Mouse (Mus musculus): ENCODE measurements at regions not wholly inside any gene's neighbourhood (a gene's known extent, or its start where the extent isn't known, plus 50 kb on each side); places are given as distances from the start of the nearest gene placed in this dataset.

DNA sequence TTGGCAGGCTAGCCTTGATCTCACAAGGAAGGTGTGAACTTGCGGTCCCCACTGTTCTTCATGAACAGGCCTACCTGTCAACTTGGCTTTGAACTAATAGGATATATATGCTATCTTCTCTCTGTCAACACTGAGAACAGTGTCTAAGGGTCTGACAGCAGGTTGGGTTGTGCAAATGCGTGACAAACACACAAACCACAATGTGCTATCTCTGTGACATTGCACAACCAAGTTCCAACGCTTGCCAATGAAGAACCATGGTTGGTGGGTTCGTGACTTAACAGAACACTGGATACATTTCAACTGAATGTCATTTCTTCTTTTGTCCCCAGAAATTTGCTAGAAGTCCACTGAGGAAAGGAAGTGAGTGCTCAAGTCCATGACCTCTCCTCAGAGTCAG is 696.8 kb upstream of the 4930412O13Rik start:
- no peak for DNase-seq (ENCODE audit: low read depth, low spot score)

DNA sequence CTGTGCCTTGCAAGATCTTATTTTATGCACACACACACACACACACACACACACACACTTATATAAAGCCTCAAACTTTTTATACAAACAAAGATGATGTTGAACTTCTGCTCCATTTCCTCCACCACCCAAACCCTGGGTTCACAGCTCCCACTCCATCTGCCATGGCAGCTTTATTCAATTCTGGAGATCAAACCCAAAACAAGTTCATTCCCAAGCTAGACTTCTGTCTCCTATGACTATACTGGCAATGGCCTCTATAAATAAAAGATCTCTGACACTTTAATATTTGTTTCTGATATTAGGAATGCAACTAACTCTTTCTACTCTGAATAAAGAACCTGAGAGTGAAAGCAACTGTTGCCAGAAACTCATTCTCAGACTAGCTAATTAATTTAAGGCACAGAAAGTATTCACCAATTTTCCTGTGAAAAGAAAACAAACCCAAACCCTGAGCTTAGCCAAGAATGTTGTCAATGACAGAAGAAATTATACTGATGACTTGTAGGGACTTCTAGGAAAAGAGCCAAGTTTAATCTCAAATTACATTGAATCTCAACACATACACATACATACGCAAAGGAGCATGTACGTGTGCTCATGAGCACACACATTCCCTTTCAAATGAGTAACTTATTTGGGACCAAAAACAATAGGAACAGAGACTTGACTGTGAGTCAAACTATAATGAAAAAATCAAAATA is 695.1 kb upstream of the 4930412O13Rik start:
- DNase-seq (ENCODE audit: low read depth, low spot score): no peak

DNA sequence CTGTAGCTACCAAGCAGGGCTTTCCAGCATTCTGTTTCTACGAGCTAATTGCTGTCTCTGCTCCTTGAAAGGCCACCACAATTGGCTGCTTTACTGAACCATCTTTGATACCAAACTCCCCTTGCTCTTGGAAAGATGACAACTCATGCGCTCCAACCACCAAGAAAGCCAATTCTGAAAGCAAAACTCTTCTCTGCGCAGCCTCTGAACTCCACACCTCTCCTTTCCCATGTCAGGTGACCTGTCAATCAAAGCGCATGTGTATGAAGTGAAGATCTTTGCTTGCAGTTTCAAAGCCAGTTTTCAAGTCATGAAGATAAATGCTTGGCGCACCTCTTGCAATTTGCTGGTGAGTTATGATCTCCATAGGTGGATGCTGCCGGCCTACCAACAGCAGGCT is 687.9 kb upstream of the 4930412O13Rik start:
- peak; percentile 58 for DNase-seq (ENCODE audit: low read depth, low spot score)

DNA sequence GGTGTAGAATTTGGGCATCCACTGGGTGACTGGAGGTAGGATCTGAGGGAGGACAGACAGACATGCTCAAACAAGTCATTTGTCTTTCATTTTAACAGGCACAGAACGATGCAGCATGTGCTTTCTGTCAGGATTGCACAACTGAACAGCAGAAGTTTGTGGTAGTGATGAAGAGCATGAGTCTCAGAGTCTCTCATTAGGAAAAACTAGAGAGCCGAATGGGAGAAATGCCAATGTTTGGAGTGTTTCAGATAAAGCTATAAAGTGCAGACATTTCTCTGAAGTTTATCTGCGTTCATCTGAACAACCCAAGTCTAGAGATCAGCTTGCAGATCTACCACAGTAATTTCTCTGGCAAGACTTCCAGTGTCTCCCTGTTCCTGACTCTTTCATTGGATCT is 684.0 kb upstream of the 4930412O13Rik start:
- no peak for DNase-seq (ENCODE audit: low read depth, low spot score)

DNA sequence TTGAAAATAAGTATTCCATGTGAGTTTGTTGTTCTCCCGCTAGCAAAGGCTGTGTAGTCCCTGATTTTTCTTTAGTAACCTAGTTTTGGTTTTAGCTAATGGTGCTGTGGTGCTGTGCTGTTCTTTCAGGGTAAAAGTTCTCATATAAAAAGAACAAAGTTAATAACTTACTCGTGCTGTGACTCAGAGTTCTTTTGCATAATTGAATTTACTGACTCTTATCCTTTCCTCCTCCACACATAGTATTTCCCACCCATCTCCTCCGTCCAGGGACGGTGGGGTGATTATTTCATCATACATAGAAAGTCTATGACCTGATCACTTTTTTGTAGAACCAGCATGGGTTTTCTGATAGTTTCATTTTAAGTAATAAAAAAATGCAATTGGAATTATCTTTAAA is 673.1 kb upstream of the 4930412O13Rik start:
- DNase-seq (ENCODE audit: low read depth, low spot score): no peak

All from CD4-positive, CD25-positive, alpha-beta regulatory T cell, adult 2 months (primary cell).